Mouse (Mus musculus): Measurements from ENCODE around the gene Gdf11. TPM values are rescaled to one million over a fixed set of nuclear protein-coding genes. Genes with fewer than 3 reads are reported as not detected.
A peak's percentile ranks its signal among the peaks of the same experiment; 100 is the strongest.

Gdf11 gene
- polyA plus RNA-seq, 1 experiment from 2014 or later = 6.3 TPM

DNA sequence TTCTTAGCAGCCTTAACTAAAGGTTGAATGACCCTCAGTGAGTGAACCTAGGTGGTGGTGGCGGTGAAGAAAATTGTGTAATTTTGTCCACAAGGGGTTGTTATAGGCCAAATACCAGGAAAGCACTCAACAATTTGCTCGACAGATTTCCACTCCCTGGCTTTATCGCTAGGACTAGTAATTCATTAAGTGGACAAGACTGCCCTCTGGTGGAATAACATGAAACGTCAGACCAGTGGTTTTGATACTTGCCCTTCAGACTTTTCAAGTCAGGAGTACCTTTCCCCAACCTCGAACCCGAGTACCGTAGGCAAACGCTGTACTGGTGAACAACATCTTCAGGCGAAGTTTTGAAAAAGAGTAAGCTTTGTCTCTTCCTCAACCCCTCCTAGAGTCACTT lies 3.9 kb upstream of the Gdf11 start:
- H3K9ac ChIP-seq (ENCODE audit: low read length) = no peak overlapping the region
- no peaks in the 10 kb centered on the region for H3K36me3 ChIP-seq (ENCODE audit: control insufficient read depth, insufficient read depth, low read length)
- no peak overlapping the region for H3K27ac ChIP-seq (ENCODE audit: low read depth, low read length)
- H3K27me3 ChIP-seq (replicated peaks; ENCODE audit: control insufficient read depth, insufficient read depth, low read length) = peaks cover 6% of the 10 kb centered on the region
- DNase-seq (ENCODE audit: low spot score) (peak; percentile 95), ATAC-seq (0 out of 2 replicates have a peak, but pooled peaks have one; percentile 2)
- H3K9me3 ChIP-seq (replicated peaks; ENCODE audit: control insufficient read depth, low read length) = no peaks in the 10 kb centered on the region
- H3K4me1 ChIP-seq (ENCODE audit: control insufficient read depth, insufficient read depth, low read length) = peaks cover 8% of the 10 kb centered on the region; the same call in 1 of the 2 replicates
- under 1% methylated on average over 9 of the region's 9 CpGs for WGBS
- H3K4me2 ChIP-seq (ENCODE audit: low read length) = peak overlapping the region; percentile 32
- no peak overlapping the region for H3K4me3 ChIP-seq (ENCODE audit: low read depth, low read length)

DNA sequence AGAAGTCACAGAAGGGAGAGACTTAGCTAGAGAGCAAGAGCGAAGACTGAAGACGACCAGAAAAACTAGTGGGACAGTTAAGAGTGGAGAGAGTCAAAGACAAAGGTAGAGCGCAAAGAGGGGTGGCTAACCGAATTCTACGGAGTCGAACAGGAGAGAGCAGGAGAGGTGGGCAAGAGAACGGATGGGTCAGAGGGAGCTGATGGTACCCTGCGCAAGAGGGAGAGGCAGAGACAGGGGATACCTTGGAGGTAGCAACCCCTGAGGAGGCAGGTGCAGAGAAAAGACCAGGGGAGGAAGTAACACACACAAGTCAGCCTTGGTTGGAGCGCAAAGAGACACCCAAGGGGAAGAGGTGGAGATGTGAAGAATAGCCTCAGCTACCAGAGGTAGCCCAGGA lies 728 bp upstream of the Gdf11 start:
- ATAC-seq (peak; percentile 21), DNase-seq (ENCODE audit: low spot score) (no peak)
- Histone ChIP-seq H3K27ac (ENCODE audit: low read depth, low read length) (peak overlapping the region; percentile 95), H3K9me3 (replicated peaks; ENCODE audit: control insufficient read depth, low read length) (no peaks in the 10 kb centered on the region), H3K4me2 (ENCODE audit: low read length) (peak overlapping the region; percentile 88), H3K9ac (ENCODE audit: low read length) (peak overlapping the region; percentile 83), H3K4me3 (ENCODE audit: low read depth, low read length) (peak overlapping the region; percentile 65), H3K4me1 (ENCODE audit: control insufficient read depth, insufficient read depth, low read length) (peaks cover 20% of the 10 kb centered on the region), H3K27me3 (replicated peaks; ENCODE audit: control insufficient read depth, insufficient read depth, low read length) (peaks cover 6% of the 10 kb centered on the region), H3K36me3 (ENCODE audit: control insufficient read depth, insufficient read depth, low read length) (peaks cover 6% of the 10 kb centered on the region; the same call in 1 of the 2 replicates)
- 4% methylated on average over 9 of the region's 9 CpGs for WGBS

DNA sequence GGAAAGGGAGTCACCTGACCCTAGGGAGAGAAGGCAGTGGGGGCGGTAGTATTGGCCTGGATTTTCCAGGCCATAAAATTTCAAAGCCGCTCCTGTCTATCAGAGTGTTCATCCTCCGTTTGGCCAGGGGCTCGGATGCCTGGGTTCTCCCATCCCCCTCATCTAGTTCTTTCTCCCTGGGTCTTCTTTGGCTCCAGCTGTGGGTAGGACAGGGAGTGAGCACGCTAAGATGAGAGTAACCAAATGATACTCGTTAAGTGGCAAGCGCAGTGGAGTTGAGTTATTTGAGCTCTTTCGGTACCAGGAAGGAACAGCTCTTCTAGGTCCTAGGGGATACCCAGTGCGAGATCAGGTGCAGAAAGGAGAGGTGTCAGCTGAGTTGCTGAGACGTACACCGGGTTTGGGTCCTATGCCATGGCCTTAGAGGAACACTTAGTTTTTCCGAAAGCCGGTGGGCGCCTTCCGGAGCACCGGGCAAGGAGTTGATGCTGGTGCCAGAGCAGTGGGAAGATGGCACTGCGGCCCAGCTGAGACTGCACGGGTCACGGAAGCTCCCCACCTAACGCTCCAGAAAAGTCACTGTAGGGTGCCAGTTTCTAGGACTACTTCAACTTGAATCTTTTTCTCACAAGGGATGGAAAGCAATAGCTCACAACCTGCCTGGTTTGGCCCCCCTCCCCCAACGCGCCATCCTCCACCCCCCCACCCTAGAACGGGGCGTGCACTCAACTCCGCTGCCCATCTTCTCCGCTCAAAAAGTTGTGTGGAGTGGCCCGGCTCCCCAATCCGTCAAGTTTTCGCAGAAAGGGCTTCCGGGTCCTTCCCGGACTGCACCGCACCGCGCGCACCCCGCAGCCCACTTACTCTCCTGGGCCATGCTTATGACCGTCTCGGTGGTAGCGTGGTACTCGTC lies 879 bp downstream of the Gdf11 start:
- Histone ChIP-seq H3K4me3 (ENCODE audit: low read depth, low read length) (peak overlapping the region; percentile 65), H3K4me2 (ENCODE audit: low read length) (peak overlapping the region; percentile 88), H3K9ac (ENCODE audit: low read length) (peak overlapping the region; percentile 83), H3K9me3 (replicated peaks; ENCODE audit: control insufficient read depth, low read length) (no peaks in the 10 kb centered on the region), H3K4me1 (ENCODE audit: control insufficient read depth, insufficient read depth, low read length) (peaks cover 17% of the 10 kb centered on the region), H3K36me3 (ENCODE audit: control insufficient read depth, insufficient read depth, low read length) (peaks cover 20% of the 10 kb centered on the region), H3K27me3 (replicated peaks; ENCODE audit: control insufficient read depth, insufficient read depth, low read length) (peaks cover 1% of the 10 kb centered on the region; the same call in 1 of the 2 replicates), H3K27ac (ENCODE audit: low read depth, low read length) (peak overlapping the region; percentile 95)
- DNase-seq (ENCODE audit: low spot score) (peak; percentile 28), ATAC-seq (peak; percentile 25)
- WGBS = under 1% methylated on average over 40 of the region's 40 CpGs

DNA sequence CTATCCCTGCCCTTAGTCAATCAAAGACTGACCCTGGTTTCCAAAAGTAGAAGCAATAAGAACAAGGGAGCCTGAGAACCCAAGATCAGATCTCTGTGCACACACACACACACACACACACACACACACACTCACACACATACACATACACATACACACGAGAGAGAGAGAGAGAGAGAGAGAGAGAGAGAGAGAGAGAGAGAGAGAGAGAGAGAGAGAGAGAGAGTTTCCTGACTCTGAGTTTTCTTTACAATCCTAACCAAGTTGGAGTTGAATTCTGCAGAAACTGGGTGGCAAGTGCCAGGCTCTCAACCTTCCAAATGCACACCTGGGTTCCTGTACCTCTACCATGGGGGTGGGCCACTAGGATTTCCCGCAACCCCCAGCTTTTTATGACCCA lies 1.7 kb downstream of the Gdf11 start:
- DNase-seq (ENCODE audit: low spot score) (no peak), ATAC-seq (no peak)
- Histone ChIP-seq H3K4me3 (ENCODE audit: low read depth, low read length) (peak overlapping the region; percentile 65), H3K27ac (ENCODE audit: low read depth, low read length) (peak overlapping the region; percentile 29), H3K9ac (ENCODE audit: low read length) (peak overlapping the region; percentile 83; the same call in 1 of the 2 replicates), H3K4me2 (ENCODE audit: low read length) (peak overlapping the region; percentile 88), H3K4me1 (ENCODE audit: control insufficient read depth, insufficient read depth, low read length) (peaks cover 17% of the 10 kb centered on the region), H3K36me3 (ENCODE audit: control insufficient read depth, insufficient read depth, low read length) (peaks cover 28% of the 10 kb centered on the region), H3K27me3 (replicated peaks; ENCODE audit: control insufficient read depth, insufficient read depth, low read length) (no peaks in the 10 kb centered on the region), H3K9me3 (replicated peaks; ENCODE audit: control insufficient read depth, low read length) (no peaks in the 10 kb centered on the region)
- WGBS = 0% methylated on average over 1 of the region's 2 CpGs

DNA sequence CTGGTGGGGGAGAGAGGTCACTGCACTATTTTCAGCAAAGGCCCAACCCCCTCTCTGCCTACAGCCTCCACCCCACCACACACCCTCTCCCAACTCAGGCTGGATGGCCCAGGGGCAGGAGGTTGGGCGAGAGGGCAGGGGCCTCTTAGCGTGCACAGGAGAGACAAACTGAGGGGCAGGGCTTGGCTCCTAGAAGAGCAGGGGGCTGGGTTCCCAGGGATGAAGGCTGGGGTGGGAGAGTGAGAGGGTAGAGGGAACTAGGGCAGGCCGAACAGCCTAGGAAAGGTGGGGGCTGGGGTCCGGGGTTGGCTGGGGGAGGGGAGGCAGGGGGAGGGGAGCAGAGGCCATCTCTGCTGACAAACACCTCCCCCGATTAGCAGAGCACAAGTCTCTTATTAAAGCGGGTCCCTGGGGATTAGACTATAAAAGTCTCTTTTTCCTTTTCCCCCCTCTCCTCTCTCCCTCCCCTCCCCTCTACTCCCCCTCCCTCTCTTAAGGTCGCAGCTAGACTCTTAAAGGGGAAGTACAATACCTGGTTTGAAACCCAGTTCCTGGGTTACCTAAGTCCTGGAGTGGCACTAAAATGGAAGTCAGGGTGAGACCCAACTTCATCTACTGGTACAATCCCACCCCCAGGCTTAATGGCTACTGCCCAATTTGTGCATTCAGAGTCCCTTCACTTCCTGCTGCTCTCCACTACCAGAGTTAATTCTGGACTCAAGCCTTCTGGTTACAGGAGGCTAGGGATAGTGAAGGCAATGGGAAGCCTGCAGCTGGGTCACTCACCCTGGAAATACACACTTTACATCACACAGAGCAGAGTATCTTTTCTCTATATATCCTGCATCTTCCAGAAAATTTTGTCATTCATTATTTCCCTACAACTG lies 2.3 kb downstream of the Gdf11 start:
- whole genome bisulfite sequencing = 0% methylated on average over 5 of the region's 7 CpGs
- H3K4me1 ChIP-seq (ENCODE audit: control insufficient read depth, insufficient read depth, low read length) = peaks cover 17% of the 10 kb centered on the region

DNA sequence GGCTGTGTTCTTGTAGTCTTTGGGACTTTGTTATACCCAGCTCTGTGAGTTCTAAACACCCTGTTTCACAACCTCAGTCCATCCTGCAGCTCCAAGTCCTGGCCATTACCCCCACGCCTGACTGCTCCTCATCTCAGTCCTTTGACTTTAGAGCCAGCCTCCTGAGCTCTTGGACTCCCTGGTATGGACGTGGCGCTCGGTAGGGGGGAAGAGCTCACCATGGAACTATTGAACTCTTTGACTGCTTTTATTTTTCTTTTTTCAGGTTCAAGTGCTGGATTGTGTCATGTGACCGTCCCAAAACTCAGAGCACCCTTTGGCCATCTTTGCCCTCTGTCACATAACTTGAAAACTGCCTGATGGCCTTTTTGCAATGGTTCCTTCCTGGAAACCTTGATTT lies 9.5 kb downstream of the Gdf11 start:
- Histone ChIP-seq H3K36me3 (ENCODE audit: control insufficient read depth, insufficient read depth, low read length) (peaks cover 60% of the 10 kb centered on the region), H3K9me3 (replicated peaks; ENCODE audit: control insufficient read depth, low read length) (no peaks in the 10 kb centered on the region)
- ATAC-seq = no peak

More for the DNA sequence above, 2.3 kb downstream of the Gdf11 start:
- peaks cover 34% of the 10 kb centered on the region for H3K36me3 ChIP-seq (ENCODE audit: control insufficient read depth, insufficient read depth, low read length)
- peak overlapping the region; percentile 88 for H3K4me2 ChIP-seq (ENCODE audit: low read length)
- no peaks in the 10 kb centered on the region for H3K9me3 ChIP-seq (replicated peaks; ENCODE audit: control insufficient read depth, low read length)
- peak overlapping the region; percentile 65 for H3K4me3 ChIP-seq (ENCODE audit: low read depth, low read length)
- H3K27ac ChIP-seq (ENCODE audit: low read depth, low read length) = peak overlapping the region; percentile 67
- H3K27me3 ChIP-seq (replicated peaks; ENCODE audit: control insufficient read depth, insufficient read depth, low read length) = no peaks in the 10 kb centered on the region
- DNase-seq (ENCODE audit: low spot score) (peak; percentile 79), ATAC-seq (peak; percentile 18; the same call in 1 of the 2 replicates)
- peak overlapping the region; percentile 56 for H3K9ac ChIP-seq (ENCODE audit: low read length)

DNA sequence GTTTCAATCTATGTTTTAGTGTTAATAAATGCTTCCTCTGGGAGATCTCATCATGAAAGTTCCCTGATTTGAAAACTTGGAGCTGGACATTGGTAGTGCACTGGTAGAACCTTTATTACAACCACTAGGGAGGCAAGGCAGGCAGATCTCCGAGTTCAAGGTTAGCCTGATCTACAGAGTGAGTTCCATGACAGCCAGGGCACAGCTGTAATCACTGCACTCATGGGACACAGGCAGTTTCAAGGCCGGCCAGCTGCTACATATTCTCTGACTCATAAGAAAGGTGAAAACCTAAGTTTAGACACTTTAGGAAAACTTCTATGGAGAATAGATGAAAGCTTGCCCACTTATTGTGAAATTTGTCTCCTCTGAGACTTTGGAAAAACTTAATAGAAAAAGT lies 12.7 kb downstream of the Gdf11 start:
- peaks cover 45% of the 10 kb centered on the region for H3K36me3 ChIP-seq (ENCODE audit: control insufficient read depth, insufficient read depth, low read length)
- H3K4me1 ChIP-seq (ENCODE audit: control insufficient read depth, insufficient read depth, low read length) = no peaks in the 10 kb centered on the region
- H3K4me2 ChIP-seq (ENCODE audit: low read length) = no peak overlapping the region
- H3K4me3 ChIP-seq (ENCODE audit: low read depth, low read length) = no peak overlapping the region
- no peak for DNase-seq (ENCODE audit: low spot score)
- no peaks in the 10 kb centered on the region for H3K9me3 ChIP-seq (replicated peaks; ENCODE audit: control insufficient read depth, low read length)
- H3K9ac ChIP-seq (ENCODE audit: low read length) = no peak overlapping the region
- H3K27ac ChIP-seq (ENCODE audit: low read depth, low read length) = no peak overlapping the region
- H3K27me3 ChIP-seq (replicated peaks; ENCODE audit: control insufficient read depth, insufficient read depth, low read length) = no peaks in the 10 kb centered on the region
- no peak for ATAC-seq
- 99% methylated on average over 2 of the region's 2 CpGs for WGBS

More for the DNA sequence above, 9.5 kb downstream of the Gdf11 start:
- H3K4me3 ChIP-seq (ENCODE audit: low read depth, low read length) = no peak overlapping the region
- H3K4me2 ChIP-seq (ENCODE audit: low read length) = no peak overlapping the region
- no peak for DNase-seq (ENCODE audit: low spot score)
- H3K4me1 ChIP-seq (ENCODE audit: control insufficient read depth, insufficient read depth, low read length) = no peaks in the 10 kb centered on the region
- no peak overlapping the region for H3K9ac ChIP-seq (ENCODE audit: low read length)
- H3K27me3 ChIP-seq (replicated peaks; ENCODE audit: control insufficient read depth, insufficient read depth, low read length) = no peaks in the 10 kb centered on the region
- 77% methylated on average over 5 of the region's 5 CpGs for WGBS
- H3K27ac ChIP-seq (ENCODE audit: low read depth, low read length) = no peak overlapping the region

DNA sequence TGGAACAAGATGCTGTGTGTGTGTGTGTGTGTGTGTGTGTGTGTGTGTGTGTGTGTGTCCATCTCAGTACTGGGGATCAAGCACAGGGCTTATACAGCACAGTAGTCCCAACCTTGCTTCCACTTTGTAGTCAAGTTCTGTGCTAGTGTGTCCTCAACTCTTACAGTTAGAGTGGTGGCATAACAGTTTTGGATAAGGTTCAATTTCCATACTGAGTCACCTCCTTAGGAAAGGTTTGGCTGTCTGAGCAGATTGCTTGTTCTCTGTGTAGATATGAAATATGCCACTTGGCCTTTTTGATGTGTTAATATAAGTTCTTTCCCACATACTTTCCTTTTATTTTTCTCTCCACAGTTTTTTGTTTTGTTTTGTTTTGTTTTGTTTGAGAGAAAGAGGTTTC lies 13.2 kb downstream of the Gdf11 start:
- H3K27ac ChIP-seq (ENCODE audit: low read depth, low read length) = no peak overlapping the region
- no peaks in the 10 kb centered on the region for H3K9me3 ChIP-seq (replicated peaks; ENCODE audit: control insufficient read depth, low read length)
- H3K4me3 ChIP-seq (ENCODE audit: low read depth, low read length) = no peak overlapping the region
- H3K36me3 ChIP-seq (ENCODE audit: control insufficient read depth, insufficient read depth, low read length) = peaks cover 49% of the 10 kb centered on the region
- no peaks in the 10 kb centered on the region for H3K4me1 ChIP-seq (ENCODE audit: control insufficient read depth, insufficient read depth, low read length)
- H3K9ac ChIP-seq (ENCODE audit: low read length) = no peak overlapping the region
- H3K4me2 ChIP-seq (ENCODE audit: low read length) = no peak overlapping the region
- DNase-seq (ENCODE audit: low spot score) (no peak), ATAC-seq (no peak)
- H3K27me3 ChIP-seq (replicated peaks; ENCODE audit: control insufficient read depth, insufficient read depth, low read length) = no peaks in the 10 kb centered on the region
